Mouse (Mus musculus): ENCODE data around the gene Vmp1.

Vmp1 gene

DNA sequence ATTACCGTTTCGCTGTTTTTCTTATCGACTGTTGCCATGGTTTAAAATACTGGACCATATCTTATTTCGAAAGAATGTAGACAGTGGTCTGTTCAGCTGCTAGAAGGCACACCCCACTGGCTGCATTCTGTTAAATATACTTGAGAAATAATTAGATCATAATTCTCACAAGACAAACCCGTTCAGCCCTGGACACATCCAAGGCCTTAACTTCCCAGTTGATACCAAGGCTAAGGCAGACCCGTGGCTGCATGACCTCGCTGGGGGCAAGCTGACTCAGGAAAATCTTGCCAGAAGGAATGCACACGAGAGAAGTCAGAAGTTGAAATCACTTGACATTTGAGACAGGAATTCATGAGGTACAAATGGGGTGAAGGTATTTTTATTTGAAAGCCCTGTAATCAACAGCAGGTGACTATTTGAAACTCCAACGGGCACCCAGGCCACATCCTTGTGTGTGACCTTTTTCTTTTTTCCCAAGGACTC is 113.3 kb downstream of the Vmp1 start:
- DNase-seq (ENCODE audit: low spot score), result no peak

DNA sequence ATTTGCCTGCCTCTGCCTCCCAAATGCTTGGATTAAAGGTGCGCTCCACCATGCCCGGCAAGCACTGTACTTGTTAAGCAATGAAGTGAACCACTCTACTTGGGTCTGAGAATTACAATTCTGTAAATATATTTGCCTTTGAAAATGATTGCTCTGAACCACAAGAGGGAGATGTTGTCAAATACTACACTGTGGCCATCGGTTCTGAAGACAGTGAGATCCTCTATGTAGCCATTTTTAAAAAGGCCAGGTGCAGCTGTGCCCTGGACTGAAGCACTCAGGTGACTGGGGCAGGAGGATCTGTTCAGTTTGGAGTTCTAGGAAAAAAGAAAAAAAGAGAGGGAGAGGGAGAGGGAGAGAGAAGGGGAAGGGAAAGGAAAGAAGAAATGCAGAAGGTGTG is 115.2 kb downstream of the Vmp1 start:
- DNase-seq (ENCODE audit: low spot score), result no peak

DNA sequence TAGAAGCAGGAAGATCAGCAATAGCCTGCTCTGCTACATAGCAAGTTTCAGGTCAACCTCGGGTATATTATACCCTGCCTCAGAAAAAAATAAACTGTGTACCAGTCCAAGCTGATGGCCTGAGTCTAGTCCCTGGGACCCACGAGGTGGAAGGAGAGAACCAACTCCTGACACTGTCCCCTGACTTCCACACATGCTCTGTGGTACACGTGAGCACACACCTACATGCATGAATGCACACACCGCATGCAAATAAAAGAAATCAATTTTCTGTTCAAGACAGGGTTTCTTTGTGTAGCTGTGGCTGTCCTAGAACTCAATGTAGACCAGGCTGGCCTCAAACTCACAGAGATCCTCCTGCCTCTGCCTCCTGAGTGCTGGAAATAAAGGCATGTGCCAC is 125.4 kb downstream of the Vmp1 start:
- DNase-seq (ENCODE audit: low spot score), result no peak

DNA sequence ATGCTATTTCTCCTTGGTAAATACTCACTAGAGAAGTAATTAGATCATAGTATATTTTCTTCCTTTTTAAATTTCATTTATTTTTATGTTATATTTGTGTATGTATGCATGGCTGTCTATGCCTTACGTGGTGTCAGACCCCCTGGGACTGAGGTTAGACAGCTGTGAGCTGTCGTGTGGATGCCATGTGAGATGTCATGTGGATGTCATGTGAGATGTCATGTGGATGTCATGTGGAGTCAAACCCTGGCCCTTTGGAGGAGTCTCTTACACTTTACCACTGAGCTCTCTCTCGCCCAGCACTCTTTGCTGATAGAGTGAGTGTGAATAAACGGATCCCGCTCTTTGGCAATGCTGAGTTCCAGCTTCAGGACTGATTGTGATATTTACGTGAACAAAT is 130.1 kb downstream of the Vmp1 start:
- DNase-seq (ENCODE audit: low spot score), result no peak

DNA sequence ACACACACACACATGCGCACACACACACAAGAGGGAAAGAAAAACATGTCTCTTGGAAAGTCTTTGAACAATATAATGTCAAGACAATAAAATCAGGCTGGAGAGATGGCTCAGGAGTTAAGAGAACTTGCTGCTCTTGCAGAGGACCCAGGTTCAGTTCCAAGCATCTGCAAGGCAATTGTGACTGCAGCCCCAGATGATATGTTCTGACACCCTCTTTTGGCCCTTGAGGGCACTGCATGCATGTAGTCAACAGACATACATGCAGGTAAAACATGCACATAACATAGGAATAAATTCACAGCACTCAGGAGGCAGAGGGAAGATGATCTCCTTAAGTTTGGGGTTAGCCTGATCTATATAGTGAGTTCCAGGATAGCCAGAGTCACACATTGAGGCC is 136.2 kb downstream of the Vmp1 start:
- DNase-seq (ENCODE audit: low spot score), result no peak

- DNase-seq (ENCODE audit: low spot score), result no peak
These were observed 138.1 kb downstream of the Vmp1 start for GRCm38 (mm10) chr11:86545556-86545955.

DNA sequence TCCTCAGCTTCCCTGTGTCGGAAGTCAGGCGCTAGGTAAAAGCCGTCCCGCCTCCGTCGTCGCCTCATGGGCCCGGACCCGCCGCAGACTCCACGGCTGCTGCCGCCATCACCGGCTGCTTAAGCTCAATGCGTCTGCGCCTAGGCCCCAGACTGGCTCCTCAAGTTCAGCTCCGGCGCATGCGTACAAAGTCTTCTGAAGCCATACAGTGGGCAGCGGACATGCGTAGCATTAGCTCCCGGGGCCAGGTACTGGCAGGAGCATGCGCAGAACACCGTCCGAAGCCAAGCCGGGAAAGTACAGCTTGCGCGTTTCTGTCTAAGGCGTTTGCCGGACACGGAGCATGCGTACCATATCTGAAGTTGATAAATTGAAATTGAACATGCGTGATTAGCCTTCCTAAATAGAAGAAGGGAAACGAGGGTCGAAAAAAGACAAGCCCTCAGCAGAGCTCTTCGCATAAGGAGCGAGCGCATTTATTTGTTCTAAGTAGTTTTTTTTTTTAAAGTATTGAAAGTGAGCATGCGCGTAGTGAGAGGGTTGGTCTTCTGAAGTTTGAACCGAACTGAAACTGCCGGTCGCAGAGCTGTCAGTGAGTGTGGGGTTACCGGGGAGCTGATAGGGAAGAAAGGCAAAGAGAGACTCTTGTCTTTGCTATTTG is 138.9 kb downstream of the Vmp1 start, which contains the start of the genes Rps6kb1 and Tubd1:
Gene Rps6kb1, minus strand, starts transcription at position 167 of the 661 bp plus-strand sequence.
Gene Tubd1, plus strand, starts transcription at position 353 of the 661 bp plus-strand sequence.
- DNase-seq (ENCODE audit: low spot score), result peak; percentile 97

DNA sequence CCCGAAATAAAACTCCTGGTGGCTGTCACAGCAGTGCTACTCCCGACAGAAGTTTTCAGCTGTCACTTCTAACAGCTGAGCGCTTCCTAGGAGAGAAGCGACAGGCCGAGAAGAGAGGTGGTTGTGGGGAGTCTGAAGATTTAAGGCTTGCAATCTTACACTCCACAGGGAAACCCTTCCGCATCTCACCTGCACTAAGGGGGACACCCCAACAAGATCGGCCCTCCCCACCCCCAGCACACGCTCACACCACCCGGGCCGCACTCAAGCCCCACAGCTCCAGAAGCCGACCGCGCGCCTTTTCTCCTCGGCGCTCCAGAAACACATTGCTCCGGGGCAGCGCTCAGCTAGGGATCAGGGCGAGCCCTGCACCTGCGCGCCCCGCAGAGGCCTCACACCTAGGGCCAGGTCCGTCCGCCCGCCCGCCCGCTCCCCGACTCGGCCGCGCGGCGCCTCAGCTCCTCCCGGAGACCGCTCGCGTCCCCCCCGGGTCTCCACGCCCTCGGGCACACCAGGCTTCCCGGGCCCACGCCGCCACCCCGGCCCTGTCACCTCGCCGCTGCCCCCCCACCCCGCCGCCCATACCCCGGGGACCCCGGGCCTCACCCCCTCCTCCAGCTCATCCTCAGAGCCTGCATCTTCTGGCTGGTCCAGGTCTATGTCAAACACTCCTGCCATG is 139.5 kb downstream of the Vmp1 start:
- no peak for DNase-seq (ENCODE audit: low spot score)

DNA sequence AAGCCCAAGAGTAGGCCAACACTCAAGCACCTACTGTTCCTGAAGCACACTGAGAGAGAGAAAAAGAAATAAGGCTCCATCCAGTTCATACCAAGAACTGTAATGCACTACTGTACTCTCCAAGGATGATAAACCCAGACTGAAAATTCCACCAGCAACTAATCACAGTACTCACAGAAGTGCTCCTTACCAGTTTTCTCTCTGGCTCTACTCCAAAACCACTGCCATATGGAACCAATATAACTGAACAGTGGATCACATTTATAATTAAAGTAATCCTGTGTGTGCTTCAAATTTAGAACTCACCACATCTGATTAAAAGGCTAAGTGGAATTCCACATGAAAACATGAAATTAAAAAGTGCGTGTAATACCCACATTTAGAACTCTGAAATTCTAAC is 140.8 kb downstream of the Vmp1 start:
- no peak for DNase-seq (ENCODE audit: low spot score)

DNA sequence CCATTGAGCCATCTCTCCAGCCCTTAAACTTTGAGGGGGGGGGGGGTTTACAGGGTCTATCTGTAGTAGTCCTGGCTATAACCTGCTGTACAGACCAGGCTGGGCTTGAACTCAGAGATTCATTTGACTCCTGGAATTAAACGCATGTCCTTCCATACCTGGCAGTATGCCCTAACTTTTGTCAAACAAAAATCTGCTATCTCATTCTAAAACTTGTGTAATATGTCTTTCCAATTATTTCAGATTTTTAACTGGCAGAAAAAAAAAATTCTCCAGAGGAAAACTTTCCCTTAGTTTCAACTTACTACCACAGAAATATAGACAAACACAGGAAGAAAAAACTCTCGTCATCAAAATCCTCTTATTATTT is 143.2 kb downstream of the Vmp1 start:
- DNase-seq (ENCODE audit: low spot score), result no peak

- no peak for DNase-seq (ENCODE audit: low spot score)
These were observed 143.7 kb downstream of the Vmp1 start for GRCm38 (mm10) chr11:86539716-86540475.

DNA sequence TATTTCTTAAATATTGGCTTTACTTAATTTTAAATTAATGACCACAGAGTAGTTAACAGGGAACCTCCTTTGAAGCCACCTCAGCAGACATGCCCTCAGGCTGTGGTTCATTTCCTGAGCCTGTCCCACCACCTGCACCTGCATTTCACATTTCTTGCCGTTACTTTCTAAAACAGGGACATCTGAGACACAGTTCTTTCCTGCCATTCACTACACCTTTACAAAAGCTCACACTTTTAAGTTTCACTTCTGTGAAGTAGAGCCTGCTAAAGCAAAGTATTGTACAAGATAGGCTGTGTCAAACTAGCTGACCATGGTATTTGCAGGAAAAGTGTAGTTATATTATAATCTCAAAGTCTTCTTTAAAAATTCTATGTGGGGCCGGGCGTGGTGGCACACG is 144.8 kb downstream of the Vmp1 start:
- DNase-seq (ENCODE audit: low spot score), result no peak

DNA sequence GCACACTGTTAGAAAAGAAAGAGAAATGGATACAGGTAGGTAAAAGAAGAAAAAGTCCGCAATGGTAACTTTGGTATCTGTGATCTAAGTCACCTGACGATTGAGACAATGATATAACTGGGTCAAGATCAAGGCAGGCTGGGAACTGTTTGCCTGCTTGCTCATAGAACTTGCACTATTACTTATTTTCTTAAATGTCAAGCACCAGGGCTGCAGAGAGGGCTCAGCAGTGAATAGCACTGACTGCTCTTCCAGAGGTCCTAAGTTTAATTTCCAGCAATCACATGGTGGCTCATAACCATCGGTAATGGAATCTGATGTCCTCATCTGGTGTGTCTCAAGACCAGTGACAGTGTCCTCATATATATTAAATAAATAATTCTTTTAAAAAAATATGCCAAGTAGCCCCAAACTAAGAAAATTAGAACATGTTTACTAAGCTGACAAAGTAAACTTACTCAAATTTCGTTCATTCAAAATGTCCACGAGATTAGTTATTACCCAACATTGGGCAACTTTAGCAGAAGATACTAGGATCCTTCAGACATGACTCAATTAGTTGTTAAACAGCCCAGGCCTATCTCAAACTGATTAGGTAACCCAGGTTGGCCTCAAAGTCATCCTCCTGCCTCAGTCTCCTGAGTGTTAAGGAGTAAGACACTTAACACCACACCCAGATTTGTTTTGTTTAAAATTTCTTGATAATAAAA is 149.3 kb downstream of the Vmp1 start:
- no peak for DNase-seq (ENCODE audit: low spot score)
